Mouse (Mus musculus): Measurements from ENCODE around the gene Frmd7.

Frmd7 gene

DNA sequence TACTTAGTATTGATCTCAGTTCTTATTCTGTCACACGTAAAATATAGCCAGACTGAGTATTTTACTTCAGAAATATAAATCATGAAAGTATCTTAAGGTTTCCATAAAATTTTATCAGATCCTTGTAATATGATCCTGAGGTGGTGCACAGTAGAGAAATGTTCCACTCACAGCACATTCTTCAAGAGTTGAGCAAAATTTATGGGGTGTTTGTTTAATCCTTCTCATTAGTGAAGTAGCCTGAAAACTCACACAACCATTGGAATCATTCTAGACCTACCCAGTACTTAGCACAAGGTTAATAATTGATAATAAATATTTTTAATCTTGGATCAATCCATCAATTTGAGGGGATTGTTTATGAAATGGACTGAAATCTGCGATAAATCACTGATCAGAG, 78.7 kb downstream of the Frmd7 start:
- DNase-seq = no peak

GRCm38 (mm10) chrX:50850428-50851184, 91.9 kb downstream of the Frmd7 start:
- DNase-seq = no peak

Data from thymus, postnatal 36 days (tissue).